Mouse (Mus musculus): ENCODE measurements at regions not wholly inside any gene's neighbourhood (a gene's known extent, or its start where the extent isn't known, plus 50 kb on each side); places are given as distances from the start of the nearest gene placed in this dataset.

- H3K9ac ChIP-seq (replicated peaks): no peak overlapping the region
- no peak for ATAC-seq
- H3K4me2 ChIP-seq (replicated peaks): no peak overlapping the region
- H3K9me3 ChIP-seq: no peaks in the 10 kb centered on the region
- no peaks in the 10 kb centered on the region for H3K36me3 ChIP-seq
- H3K27ac ChIP-seq: no peak overlapping the region
- no peak overlapping the region for H3K4me3 ChIP-seq (replicated peaks)
- 81% methylated on average over 12 of the region's 12 CpGs for WGBS
- H3K4me1 ChIP-seq (replicated peaks): no peaks in the 10 kb centered on the region
- H3K27me3 ChIP-seq: no peaks in the 10 kb centered on the region
These were observed 109.2 kb upstream of the Serp2 start for GRCm38 (mm10) chr14:76665754-76666371.

GRCm38 (mm10) chr14:76664586-76665508, 108.2 kb upstream of the Serp2 start:
- Histone ChIP-seq H3K4me2 (replicated peaks) (no peak overlapping the region), H3K9ac (replicated peaks) (no peak overlapping the region), H3K9me3 (no peaks in the 10 kb centered on the region), H3K4me1 (replicated peaks) (no peaks in the 10 kb centered on the region), H3K27me3 (peaks cover 3% of the 10 kb centered on the region; the same call in 1 of the 2 replicates), H3K27ac (no peak overlapping the region), H3K4me3 (replicated peaks) (no peak overlapping the region), H3K36me3 (no peaks in the 10 kb centered on the region)
- no peak for ATAC-seq
- WGBS: 89% methylated on average over 11 of the region's 11 CpGs

GRCm38 (mm10) chr14:76663816-76664215, 107.1 kb upstream of the Serp2 start:
- Histone ChIP-seq H3K4me3 (replicated peaks) (no peak overlapping the region), H3K4me1 (replicated peaks) (peaks cover 6% of the 10 kb centered on the region; the same call in 1 of the 2 replicates), H3K27ac (no peak overlapping the region), H3K9me3 (no peaks in the 10 kb centered on the region), H3K27me3 (peaks cover 5% of the 10 kb centered on the region; the same call in 1 of the 2 replicates), H3K9ac (replicated peaks) (no peak overlapping the region), H3K4me2 (replicated peaks) (no peak overlapping the region), H3K36me3 (no peaks in the 10 kb centered on the region)
- WGBS: 92% methylated on average over 2 of the region's 2 CpGs
- no peak for ATAC-seq

- no peaks in the 10 kb centered on the region for H3K36me3 ChIP-seq
- H3K4me3 ChIP-seq (replicated peaks): no peak overlapping the region
- WGBS: 89% methylated on average over 7 of the region's 7 CpGs
- H3K9me3 ChIP-seq: no peaks in the 10 kb centered on the region
- H3K4me1 ChIP-seq (replicated peaks): peaks cover 15% of the 10 kb centered on the region
- ATAC-seq: no peak
- no peak overlapping the region for H3K27ac ChIP-seq
- no peak overlapping the region for H3K9ac ChIP-seq (replicated peaks)
- H3K27me3 ChIP-seq: peaks cover 5% of the 10 kb centered on the region; the same call in 1 of the 2 replicates
- H3K4me2 ChIP-seq (replicated peaks): no peak overlapping the region
These were observed 106.2 kb upstream of the Serp2 start for GRCm38 (mm10) chr14:76662871-76663270.

GRCm38 (mm10) chr14:76660906-76661305, 104.2 kb upstream of the Serp2 start:
- H3K4me3 ChIP-seq (replicated peaks): no peak overlapping the region
- H3K9me3 ChIP-seq: no peaks in the 10 kb centered on the region
- H3K4me2 ChIP-seq (replicated peaks): no peak overlapping the region
- no peaks in the 10 kb centered on the region for H3K36me3 ChIP-seq
- no peak overlapping the region for H3K9ac ChIP-seq (replicated peaks)
- H3K27ac ChIP-seq: no peak overlapping the region
- H3K4me1 ChIP-seq (replicated peaks): peaks cover 27% of the 10 kb centered on the region
- no peak for ATAC-seq
- H3K27me3 ChIP-seq: peaks cover 5% of the 10 kb centered on the region; the same call in 1 of the 2 replicates
- 77% methylated on average over 2 of the region's 2 CpGs for WGBS

- H3K27me3 ChIP-seq: peaks cover 8% of the 10 kb centered on the region; the same call in 1 of the 2 replicates
- H3K27ac ChIP-seq: no peak overlapping the region
- H3K4me2 ChIP-seq (replicated peaks): no peak overlapping the region
- no peak overlapping the region for H3K9ac ChIP-seq (replicated peaks)
- H3K9me3 ChIP-seq: no peaks in the 10 kb centered on the region
- ATAC-seq: no peak
- WGBS: 69% methylated on average over 15 of the region's 15 CpGs
- peaks cover 27% of the 10 kb centered on the region for H3K4me1 ChIP-seq (replicated peaks)
- H3K4me3 ChIP-seq (replicated peaks): no peak overlapping the region
- no peaks in the 10 kb centered on the region for H3K36me3 ChIP-seq
These were observed 102.3 kb upstream of the Serp2 start for GRCm38 (mm10) chr14:76658952-76659502.

GRCm38 (mm10) chr14:76657784-76658610, 101.3 kb upstream of the Serp2 start:
- no peaks in the 10 kb centered on the region for H3K9me3 ChIP-seq
- H3K36me3 ChIP-seq: no peaks in the 10 kb centered on the region
- peaks cover 8% of the 10 kb centered on the region; the same call in 1 of the 2 replicates for H3K27me3 ChIP-seq
- WGBS: 26% methylated on average over 9 of the region's 9 CpGs
- peak; percentile 83 for ATAC-seq
- H3K4me2 ChIP-seq (replicated peaks): no peak overlapping the region
- no peak overlapping the region for H3K4me3 ChIP-seq (replicated peaks)
- H3K4me1 ChIP-seq (replicated peaks): peaks cover 27% of the 10 kb centered on the region
- no peak overlapping the region for H3K9ac ChIP-seq (replicated peaks)
- H3K27ac ChIP-seq: peak overlapping the region; percentile 66

GRCm38 (mm10) chr14:76657375-76657774, 100.7 kb upstream of the Serp2 start:
- 30% methylated on average over 7 of the region's 7 CpGs for WGBS
- no peak overlapping the region for H3K4me3 ChIP-seq (replicated peaks)
- no peak overlapping the region for H3K9ac ChIP-seq (replicated peaks)
- H3K27me3 ChIP-seq: peaks cover 8% of the 10 kb centered on the region; the same call in 1 of the 2 replicates
- H3K36me3 ChIP-seq: no peaks in the 10 kb centered on the region
- no peak overlapping the region for H3K4me2 ChIP-seq (replicated peaks)
- peak overlapping the region; percentile 66 for H3K27ac ChIP-seq
- peak; percentile 84 for ATAC-seq
- peaks cover 32% of the 10 kb centered on the region for H3K4me1 ChIP-seq (replicated peaks)
- no peaks in the 10 kb centered on the region for H3K9me3 ChIP-seq

- H3K4me2 ChIP-seq (replicated peaks): no peak overlapping the region
- peak; percentile 78; the same call in 1 of the 2 replicates for ATAC-seq
- WGBS: 41% methylated on average over 9 of the region's 9 CpGs
- no peaks in the 10 kb centered on the region for H3K36me3 ChIP-seq
- peaks cover 4% of the 10 kb centered on the region; the same call in 1 of the 2 replicates for H3K9me3 ChIP-seq
- no peak overlapping the region for H3K4me3 ChIP-seq (replicated peaks)
- peaks cover 20% of the 10 kb centered on the region for H3K4me1 ChIP-seq (replicated peaks)
- 0 out of 2 replicates have a peak, but pooled peaks cover 3% of the 10 kb centered on the region for H3K27me3 ChIP-seq
- H3K9ac ChIP-seq (replicated peaks): no peak overlapping the region
- H3K27ac ChIP-seq: peak overlapping the region; percentile 36; the same call in 1 of the 2 replicates
These were observed 95.9 kb upstream of the Serp2 start for GRCm38 (mm10) chr14:76652356-76653126.

- no peak overlapping the region for H3K4me3 ChIP-seq (replicated peaks)
- H3K4me2 ChIP-seq (replicated peaks): no peak overlapping the region
- H3K9ac ChIP-seq (replicated peaks): no peak overlapping the region
- H3K4me1 ChIP-seq (replicated peaks): peaks cover 11% of the 10 kb centered on the region
- no peak for ATAC-seq
- 95% methylated on average over 8 of the region's 8 CpGs for WGBS
- H3K27me3 ChIP-seq: 0 out of 2 replicates have a peak, but pooled peaks cover 3% of the 10 kb centered on the region
- no peak overlapping the region for H3K27ac ChIP-seq
- peaks cover 4% of the 10 kb centered on the region; the same call in 1 of the 2 replicates for H3K9me3 ChIP-seq
- no peaks in the 10 kb centered on the region for H3K36me3 ChIP-seq
These were observed 94.4 kb upstream of the Serp2 start for GRCm38 (mm10) chr14:76651096-76651495.

GRCm38 (mm10) chr14:76649927-76650326, 93.2 kb upstream of the Serp2 start:
- WGBS: 87% methylated on average over 3 of the region's 3 CpGs
- Histone ChIP-seq H3K27ac (no peak overlapping the region), H3K27me3 (no peaks in the 10 kb centered on the region), H3K9me3 (peaks cover 4% of the 10 kb centered on the region; the same call in 1 of the 2 replicates), H3K9ac (replicated peaks) (no peak overlapping the region), H3K36me3 (no peaks in the 10 kb centered on the region), H3K4me1 (replicated peaks) (peaks cover 11% of the 10 kb centered on the region), H3K4me3 (replicated peaks) (no peak overlapping the region), H3K4me2 (replicated peaks) (no peak overlapping the region)
- ATAC-seq: no peak

Measured in midbrain, embryonic 13.5 days (tissue).